Mouse (Mus musculus): ENCODE data around the gene Palm.

Palm gene

DNA sequence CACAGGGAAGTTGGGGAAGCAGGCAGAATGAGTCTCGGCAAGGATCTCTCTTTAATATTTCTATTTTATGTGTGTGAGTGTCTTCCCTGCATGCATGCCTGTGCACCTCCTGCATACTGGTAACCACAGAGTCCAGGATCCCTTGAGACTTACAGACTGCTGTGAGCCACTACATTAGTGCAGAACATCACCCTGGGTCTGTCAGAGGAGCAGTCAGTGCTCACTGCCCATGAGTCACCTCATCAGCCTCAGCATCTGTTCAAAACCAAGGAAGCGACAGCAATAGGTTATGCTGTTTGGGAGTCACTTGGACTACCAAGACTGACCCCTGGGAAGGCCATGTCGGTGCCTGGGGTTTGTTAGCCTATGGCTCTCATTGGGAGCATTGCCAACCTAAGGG is 49.0 kb downstream of the Palm start:
- in situ Hi-C loops (cut with MboI; ENCODE audit: low pct_unique_long_range_greater_than_20kb in 1 of 2, low sequenced_read_pairs in 2 of 2, unreplicated experiment in 1 of 2), result no loop called here

- in situ Hi-C loops (cut with MboI; ENCODE audit: low pct_unique_long_range_greater_than_20kb in 1 of 2, low sequenced_read_pairs in 2 of 2, unreplicated experiment in 1 of 2), result no loop called here
Measured at GRCm38 (mm10) chr10:79843476-79843875, 50.1 kb downstream of the Palm start.

DNA sequence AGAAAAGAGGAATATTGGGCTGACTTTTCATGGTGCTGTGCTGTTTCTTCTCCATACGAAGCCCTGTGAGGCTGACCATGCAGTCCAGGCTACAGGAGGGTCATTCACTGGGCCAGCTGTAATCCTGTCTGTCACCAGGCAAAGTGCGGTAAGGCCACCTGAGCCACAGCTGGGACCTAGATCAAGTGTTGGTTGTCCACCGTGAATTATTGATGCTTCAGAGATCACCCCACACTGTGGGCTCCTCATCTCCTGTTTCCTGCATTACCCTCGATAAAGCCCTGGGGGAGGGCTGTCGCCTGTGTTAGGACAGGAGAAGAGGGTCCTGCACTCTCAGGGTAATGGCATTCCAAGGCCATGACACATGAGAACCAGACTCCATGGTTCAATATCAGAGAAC is 53.2 kb downstream of the Palm start:
- in situ Hi-C loops (cut with MboI; ENCODE audit: low pct_unique_long_range_greater_than_20kb in 1 of 2, low sequenced_read_pairs in 2 of 2, unreplicated experiment in 1 of 2), result no loop called here

DNA sequence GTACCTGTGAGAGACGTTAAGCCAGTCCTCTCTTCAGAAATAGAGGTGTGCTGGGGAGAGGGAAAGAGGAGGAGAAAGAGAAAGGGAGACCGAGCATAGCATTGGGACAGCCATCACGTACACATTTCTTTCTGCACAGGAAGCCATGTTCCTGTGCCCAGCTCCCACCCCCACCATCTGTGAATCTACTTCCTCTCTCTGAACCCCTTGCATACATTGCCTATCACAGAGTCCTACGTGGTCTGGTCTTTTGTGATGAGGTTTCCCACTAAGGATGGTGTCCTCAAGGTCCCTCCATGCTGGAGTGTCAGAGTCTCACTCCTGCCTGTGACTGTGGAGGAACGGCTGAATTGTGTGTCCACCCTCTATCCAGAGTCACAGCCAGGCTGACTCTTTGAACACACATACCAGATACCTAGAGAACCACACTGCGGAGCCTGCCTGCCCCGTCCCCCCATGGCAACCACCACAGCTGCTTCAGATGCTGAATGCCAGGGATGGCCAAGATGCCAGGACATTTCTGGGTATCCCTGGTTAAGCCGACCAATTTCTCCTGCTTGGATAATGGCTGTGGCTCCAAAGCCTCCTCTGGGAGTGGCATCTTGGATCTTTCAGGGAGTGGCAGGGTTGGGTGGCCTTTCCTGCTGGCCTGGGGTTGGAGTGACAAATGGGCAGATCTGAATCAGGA is 56.7 kb downstream of the Palm start:
- in situ Hi-C loops (cut with MboI; ENCODE audit: low pct_unique_long_range_greater_than_20kb in 1 of 2, low sequenced_read_pairs in 2 of 2, unreplicated experiment in 1 of 2), result no loop called here

DNA sequence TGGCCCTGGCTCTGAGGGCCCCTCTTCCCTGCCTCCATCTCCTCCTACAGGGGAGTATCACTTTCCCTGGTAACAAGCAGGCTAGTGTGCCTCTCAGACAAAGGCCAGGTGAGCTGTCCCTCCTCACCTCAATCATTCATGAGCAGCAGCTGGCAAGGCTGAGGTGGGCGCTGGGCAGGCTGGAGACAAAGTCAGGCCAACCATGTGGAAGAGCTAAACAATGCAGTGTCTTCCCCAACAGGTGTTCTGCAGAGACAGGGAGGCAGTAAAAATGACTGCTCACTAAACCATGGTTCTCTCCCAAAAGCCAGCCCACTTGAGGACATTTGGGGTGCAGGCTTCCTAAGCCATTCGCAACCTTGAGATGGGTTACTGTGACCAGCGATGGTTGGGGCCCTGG is 58.3 kb downstream of the Palm start:
- in situ Hi-C loops (cut with MboI; ENCODE audit: low pct_unique_long_range_greater_than_20kb in 1 of 2, low sequenced_read_pairs in 2 of 2, unreplicated experiment in 1 of 2), result no loop called here

DNA sequence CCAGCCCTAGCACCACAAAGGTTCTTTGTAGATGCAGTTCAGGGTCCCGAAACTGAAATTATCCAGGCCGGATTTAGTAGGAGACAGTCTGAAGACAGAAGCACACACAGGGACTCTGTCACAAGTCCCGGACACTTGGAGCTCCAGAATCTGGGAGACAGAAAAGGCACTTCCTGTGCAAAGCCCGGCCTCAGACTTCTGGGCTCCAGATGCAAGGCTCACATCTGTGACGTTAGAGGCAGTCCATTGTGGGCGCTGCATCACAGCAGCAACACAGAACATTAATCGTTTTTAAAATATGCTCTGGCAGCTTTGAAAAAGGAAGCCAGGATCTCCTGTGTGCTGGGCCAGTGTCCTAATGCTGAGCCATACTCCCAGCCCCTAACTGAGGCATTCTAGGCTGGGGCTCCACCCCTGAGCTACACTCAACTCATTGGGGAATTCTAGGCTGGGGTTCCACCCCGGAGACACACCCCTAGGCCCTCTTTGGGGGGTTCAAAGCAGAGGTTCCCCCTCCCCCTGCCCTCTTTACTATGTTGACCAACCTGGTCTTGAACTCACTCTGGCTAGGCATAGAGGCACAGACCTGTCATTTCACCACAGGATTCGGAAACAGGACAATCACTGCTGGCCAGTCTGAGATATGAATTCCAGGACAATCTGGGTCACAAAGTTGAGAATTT is 58.9 kb downstream of the Palm start:
- in situ Hi-C loops (cut with MboI; ENCODE audit: low pct_unique_long_range_greater_than_20kb in 1 of 2, low sequenced_read_pairs in 2 of 2, unreplicated experiment in 1 of 2), result no loop called here

DNA sequence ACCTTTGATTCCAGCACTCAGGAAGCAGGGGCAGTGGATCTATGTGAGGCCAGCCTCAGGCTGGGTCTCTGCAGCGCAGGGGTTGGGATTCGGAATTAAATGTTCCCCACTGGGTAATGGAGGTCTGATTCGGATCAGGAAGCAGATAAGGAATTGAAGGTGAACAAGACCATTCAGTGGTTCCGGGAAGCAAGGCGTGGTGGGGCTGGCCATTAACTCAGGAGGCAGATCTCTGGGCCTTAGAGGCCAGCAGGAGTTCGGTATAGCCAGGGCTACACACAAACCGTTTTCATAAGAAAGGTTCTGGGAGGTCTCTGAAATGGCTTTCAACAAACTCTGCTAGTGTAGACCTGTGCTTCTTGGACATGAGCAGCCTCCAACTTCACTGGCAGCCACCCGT is 59.5 kb downstream of the Palm start:
- in situ Hi-C loops (cut with MboI; ENCODE audit: low pct_unique_long_range_greater_than_20kb in 1 of 2, low sequenced_read_pairs in 2 of 2, unreplicated experiment in 1 of 2), result no loop called here

GRCm38 (mm10) chr10:79853392-79853791 is 60.0 kb downstream of the Palm start:
- in situ Hi-C loops (cut with MboI; ENCODE audit: low pct_unique_long_range_greater_than_20kb in 1 of 2, low sequenced_read_pairs in 2 of 2, unreplicated experiment in 1 of 2), result no loop called here

GRCm38 (mm10) chr10:79853860-79854795 is 60.8 kb downstream of the Palm start, which contains the start of gene Ptbp1:
TSS of gene Ptbp1 (plus strand) at chr10:79854427.
- in situ Hi-C loops (cut with MboI; ENCODE audit: low pct_unique_long_range_greater_than_20kb in 1 of 2, low sequenced_read_pairs in 2 of 2, unreplicated experiment in 1 of 2), result no loop called here

DNA sequence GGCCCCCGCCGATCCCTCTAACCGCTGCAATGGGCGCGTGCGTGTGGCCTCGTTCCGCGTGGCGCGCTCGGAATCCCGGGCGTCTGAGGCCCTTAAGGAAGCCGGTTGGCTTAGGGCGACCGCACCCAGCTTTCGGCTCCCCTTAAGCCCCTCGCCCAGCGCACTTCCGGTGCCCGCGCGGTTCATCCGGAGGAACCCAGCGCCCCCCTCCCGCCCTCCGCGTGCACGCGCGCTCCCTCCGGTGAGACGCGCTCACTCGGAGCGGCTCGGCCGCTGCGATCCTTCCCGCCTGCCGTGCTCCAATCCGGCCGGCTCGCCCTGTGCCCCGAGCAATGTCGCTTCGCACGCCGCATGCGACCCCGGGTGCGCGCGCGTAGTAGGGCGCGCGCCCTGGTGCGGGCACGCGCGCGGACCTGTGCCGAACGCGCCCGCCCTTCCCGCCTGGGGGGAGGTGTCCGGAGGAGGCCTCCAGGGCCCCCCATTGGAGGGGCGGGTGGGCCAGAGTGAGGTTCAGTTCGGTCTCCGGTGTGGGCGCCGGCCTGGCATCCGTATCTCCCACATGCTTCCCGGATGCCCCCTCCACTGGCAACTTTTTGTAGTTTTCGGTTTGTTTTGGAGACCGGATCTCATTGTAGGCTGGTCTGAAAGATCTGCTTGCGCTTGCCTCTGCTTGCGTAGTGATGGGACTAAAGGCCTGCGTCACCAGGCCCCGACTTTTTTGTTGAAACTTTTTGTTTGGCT is 61.6 kb downstream of the Palm start:
- in situ Hi-C loops (cut with MboI; ENCODE audit: low pct_unique_long_range_greater_than_20kb in 1 of 2, low sequenced_read_pairs in 2 of 2, unreplicated experiment in 1 of 2), result no loop called here

- in situ Hi-C loops (cut with MboI; ENCODE audit: low pct_unique_long_range_greater_than_20kb in 1 of 2, low sequenced_read_pairs in 2 of 2, unreplicated experiment in 1 of 2), result no loop called here
Measured at GRCm38 (mm10) chr10:79855558-79856184, 62.3 kb downstream of the Palm start.

DNA sequence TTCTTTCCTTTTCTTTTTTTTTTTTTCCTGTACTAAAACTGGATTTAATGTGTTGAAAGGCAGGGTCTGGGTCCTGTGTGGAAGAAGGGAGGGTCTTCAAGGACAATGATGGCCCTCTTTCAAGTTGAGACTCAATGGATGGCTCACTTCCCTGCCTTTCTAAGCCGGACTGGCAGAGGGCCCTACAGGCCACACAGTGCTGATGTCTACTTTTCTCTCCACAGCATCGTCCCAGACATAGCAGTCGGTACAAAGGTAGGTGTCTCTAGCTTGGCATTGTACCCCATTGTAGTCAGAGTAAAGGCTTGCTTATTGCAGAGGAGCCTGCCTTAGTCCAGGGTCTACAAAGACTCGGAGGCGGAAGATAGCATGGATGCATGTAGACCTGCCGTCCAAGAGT is 62.9 kb downstream of the Palm start:
- in situ Hi-C loops (cut with MboI; ENCODE audit: low pct_unique_long_range_greater_than_20kb in 1 of 2, low sequenced_read_pairs in 2 of 2, unreplicated experiment in 1 of 2), result no loop called here

DNA sequence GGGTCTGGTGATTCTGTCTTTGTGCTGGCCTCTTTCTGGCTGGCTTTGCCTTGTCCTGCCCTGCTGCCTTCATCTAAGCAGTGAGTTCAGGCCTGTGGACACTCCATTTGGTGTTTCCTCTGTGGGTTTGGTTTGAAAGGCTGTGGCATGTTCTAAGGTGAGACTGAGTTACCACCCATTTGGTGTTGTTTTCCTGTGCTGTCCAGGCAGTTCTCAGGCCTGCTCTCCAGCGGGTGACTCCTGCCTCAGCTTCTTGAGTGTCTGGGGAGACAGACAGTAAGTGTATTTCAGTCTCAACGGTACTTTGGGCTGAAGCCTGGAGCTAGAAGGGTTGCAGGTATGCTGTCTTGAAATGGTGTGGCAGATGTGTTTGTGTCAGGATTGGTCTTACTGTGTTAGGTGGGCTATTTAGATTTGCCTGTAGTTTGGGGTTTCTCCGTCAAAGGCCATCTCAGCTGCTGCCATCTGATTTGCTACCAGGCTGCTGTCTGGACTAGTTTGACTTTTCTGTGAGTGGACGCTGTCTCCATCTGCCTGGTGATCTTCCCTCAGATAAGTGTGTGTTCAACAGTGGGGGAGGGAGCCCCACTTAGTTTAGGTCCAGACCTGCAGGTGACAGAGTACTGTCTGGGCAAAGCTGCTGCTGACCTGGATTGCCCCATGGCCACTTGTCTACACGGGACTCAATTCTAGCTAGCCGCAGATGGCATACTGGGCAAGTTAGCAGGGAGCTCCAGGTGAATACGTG is 63.5 kb downstream of the Palm start:
- in situ Hi-C loops (cut with MboI; ENCODE audit: low pct_unique_long_range_greater_than_20kb in 1 of 2, low sequenced_read_pairs in 2 of 2, unreplicated experiment in 1 of 2), result no loop called here

GRCm38 (mm10) chr10:79857452-79857811 is 64.1 kb downstream of the Palm start:
- in situ Hi-C loops (cut with MboI; ENCODE audit: low pct_unique_long_range_greater_than_20kb in 1 of 2, low sequenced_read_pairs in 2 of 2, unreplicated experiment in 1 of 2), result no loop called here

- in situ Hi-C loops (cut with MboI; ENCODE audit: low pct_unique_long_range_greater_than_20kb in 1 of 2, low sequenced_read_pairs in 2 of 2, unreplicated experiment in 1 of 2), result no loop called here
Measured at GRCm38 (mm10) chr10:79857894-79858293, 64.5 kb downstream of the Palm start.

GRCm38 (mm10) chr10:79858416-79859074 is 65.2 kb downstream of the Palm start:
- in situ Hi-C loops (cut with MboI; ENCODE audit: low pct_unique_long_range_greater_than_20kb in 1 of 2, low sequenced_read_pairs in 2 of 2, unreplicated experiment in 1 of 2), result no loop called here

- in situ Hi-C loops (cut with MboI; ENCODE audit: low pct_unique_long_range_greater_than_20kb in 1 of 2, low sequenced_read_pairs in 2 of 2, unreplicated experiment in 1 of 2), result no loop called here
Measured at GRCm38 (mm10) chr10:79859116-79859515, 65.7 kb downstream of the Palm start.

All from mouse embryonic stem cell (cell line).